Mouse (Mus musculus) embryo, embryonic 9.5 days (tissue): ENCODE results near the gene Wdr59.

ENCODE experiments used
- DNase-seq: peaks from one replicate; pipeline ENCODE4 v3.0.0-alpha.2; 2017; ENCODE audit errors: extremely low spot score

Wdr59 gene

GRCm38 (mm10) chr8:111492508-111492907 is 29.4 kb downstream of the Wdr59 start:
- DNase-seq: no peak

GRCm38 (mm10) chr8:111491191-111491590 is 30.7 kb downstream of the Wdr59 start:
- no peak for DNase-seq

GRCm38 (mm10) chr8:111490034-111490591 is 31.8 kb downstream of the Wdr59 start:
- no peak for DNase-seq

GRCm38 (mm10) chr8:111480691-111481090 is 41.2 kb downstream of the Wdr59 start:
- no peak for DNase-seq

- DNase-seq: no peak
Observed at GRCm38 (mm10) chr8:111477761-111478465, 44.0 kb downstream of the Wdr59 start.

GRCm38 (mm10) chr8:111471526-111472081 is 50.3 kb downstream of the Wdr59 start:
- DNase-seq: no peak

- DNase-seq: no peak
Observed at GRCm38 (mm10) chr8:111469013-111469412, 52.9 kb downstream of the Wdr59 start.

GRCm38 (mm10) chr8:111465341-111465740 is 56.6 kb downstream of the Wdr59 start:
- DNase-seq: no peak

- DNase-seq: no peak
Observed at GRCm38 (mm10) chr8:111464526-111464925, 57.4 kb downstream of the Wdr59 start.

GRCm38 (mm10) chr8:111449671-111450070 is 72.2 kb downstream of the Wdr59 start:
- no peak for DNase-seq

GRCm38 (mm10) chr8:111445960-111446660 is 75.8 kb downstream of the Wdr59 start:
- DNase-seq: no peak

- no peak for DNase-seq
Observed at GRCm38 (mm10) chr8:111445558-111445957, 76.3 kb downstream of the Wdr59 start.

- no peak for DNase-seq
Observed at GRCm38 (mm10) chr8:111444245-111444644, 77.6 kb downstream of the Wdr59 start.

GRCm38 (mm10) chr8:111439189-111439588 is 82.7 kb downstream of the Wdr59 start:
- DNase-seq: peak; percentile 67

- DNase-seq: no peak
Observed at GRCm38 (mm10) chr8:111435071-111435828, 86.6 kb downstream of the Wdr59 start.

- no peak for DNase-seq
Observed at GRCm38 (mm10) chr8:111424646-111425045, 97.2 kb downstream of the Wdr59 start.

- no peak for DNase-seq
Observed at GRCm38 (mm10) chr8:111424181-111424580, 97.7 kb downstream of the Wdr59 start.

GRCm38 (mm10) chr8:111422614-111423013 is 99.3 kb downstream of the Wdr59 start:
- no peak for DNase-seq

GRCm38 (mm10) chr8:111419171-111419570 is 102.7 kb downstream of the Wdr59 start:
- no peak for DNase-seq

GRCm38 (mm10) chr8:111418601-111419000 is 103.3 kb downstream of the Wdr59 start:
- DNase-seq: peak; percentile 15

- DNase-seq: no peak
Observed at GRCm38 (mm10) chr8:111417222-111417621, 104.7 kb downstream of the Wdr59 start.

- DNase-seq: no peak
Observed at GRCm38 (mm10) chr8:111403391-111403790, 118.5 kb downstream of the Wdr59 start.
